Mouse (Mus musculus): Measurements from ENCODE around the gene Cdk18.

DNA sequence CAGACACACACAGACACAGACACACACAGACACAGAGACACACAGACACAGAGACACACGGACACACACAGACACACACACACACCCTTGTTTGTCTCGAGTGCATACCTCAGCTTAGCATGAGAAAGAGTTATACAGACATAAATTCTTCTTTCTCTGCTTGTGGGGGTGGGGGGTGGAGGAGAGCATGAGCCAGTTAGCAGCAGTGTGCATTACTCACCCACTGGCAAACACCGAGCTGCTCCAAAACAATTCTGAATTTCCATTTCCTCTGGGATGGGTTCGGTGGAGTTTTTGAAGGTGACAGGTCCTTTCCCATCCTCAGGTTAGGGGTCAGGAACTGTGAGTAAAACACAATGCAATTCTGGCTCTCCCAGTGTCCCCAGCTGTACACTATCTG, 40.5 kb downstream of the Cdk18 start:
- TF ChIP-seq CTCF (conservative IDR thresholded peaks at IDR 0.05; ENCODE audit: insufficient read depth, insufficient read length, low read depth, low read length) (no peak), POLR2A (IDR thresholded peaks at IDR 0.05; ENCODE audit: low read depth, low read length) (no peak)

Data from kidney, adult 2 months (tissue).